Mouse (Mus musculus) E14TG2a.4 (cell line): ENCODE data around the gene Utf1.

Source experiments
- CTCF ChIP-seq: conservative IDR thresholded peaks from 2 replicates; pipeline ENCODE4 v1.5.1; 2014; ENCODE audit warnings: low read length
- NANOG ChIP-seq: IDR thresholded peaks from 2 replicates; pipeline ENCODE4 v1.6.1; 2014; ENCODE audit warnings: borderline replicate concordance, low read length, mixed read lengths

DNA sequence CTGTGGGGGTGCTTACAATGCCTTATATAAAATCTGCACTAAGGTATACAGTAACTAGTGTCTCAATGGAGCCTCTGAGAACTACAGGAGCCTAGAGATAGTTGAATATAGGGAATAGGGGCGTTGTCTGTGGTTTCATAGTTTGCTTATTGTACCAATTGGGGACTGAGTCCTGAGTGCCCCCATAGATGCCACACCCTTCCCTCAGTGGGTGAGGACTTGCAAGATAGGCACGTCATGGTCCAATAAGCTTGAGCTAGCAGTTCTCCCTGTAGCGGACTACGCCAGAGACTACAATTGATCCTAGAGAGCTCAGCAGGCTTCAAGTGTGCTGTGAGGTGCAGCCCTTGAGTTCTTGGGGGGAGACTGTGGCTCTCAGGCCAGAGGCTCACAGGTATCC is 11.9 kb downstream of the Utf1 start:
- TF ChIP-seq CTCF (no peak), NANOG (no peak)
